Mouse (Mus musculus): ENCODE measurements around the gene Oxsr1.

- TF ChIP-seq EP300 (IDR thresholded peaks at IDR 0.05; ENCODE audit: low read depth) (no peak), CTCF (IDR thresholded peaks at IDR 0.05; ENCODE audit: low read depth) (no peak)
These were observed 28.3 kb upstream of the Oxsr1 start for GRCm38 (mm10) chr9:119350531-119350930.

Data from liver, postnatal 0 days (tissue).